Mouse (Mus musculus) heart, adult 10 weeks (tissue): Measurements from ENCODE around the gene 1700123L14Rik. TPM values are rescaled to one million over a fixed set of nuclear protein-coding genes. Genes with fewer than 3 reads are reported as not detected.

Experiments
- polyA plus RNA-seq: library from polyadenylated mRNA; stranded (reverse); fragments of 350-450 nt; fragmentation: Illumina TruSeq; extraction: RNeasy Lipid Tissue Mini Kit (QIAGEN cat#74804); gene quantifications from one replicate; pipeline ENCODE4 v1.2.3, GENCODE M21; 2014; ENCODE audit warnings: low read depth, low replicate concordance

Gene 1700123L14Rik
- polyA plus RNA-seq: not detected

DNA sequence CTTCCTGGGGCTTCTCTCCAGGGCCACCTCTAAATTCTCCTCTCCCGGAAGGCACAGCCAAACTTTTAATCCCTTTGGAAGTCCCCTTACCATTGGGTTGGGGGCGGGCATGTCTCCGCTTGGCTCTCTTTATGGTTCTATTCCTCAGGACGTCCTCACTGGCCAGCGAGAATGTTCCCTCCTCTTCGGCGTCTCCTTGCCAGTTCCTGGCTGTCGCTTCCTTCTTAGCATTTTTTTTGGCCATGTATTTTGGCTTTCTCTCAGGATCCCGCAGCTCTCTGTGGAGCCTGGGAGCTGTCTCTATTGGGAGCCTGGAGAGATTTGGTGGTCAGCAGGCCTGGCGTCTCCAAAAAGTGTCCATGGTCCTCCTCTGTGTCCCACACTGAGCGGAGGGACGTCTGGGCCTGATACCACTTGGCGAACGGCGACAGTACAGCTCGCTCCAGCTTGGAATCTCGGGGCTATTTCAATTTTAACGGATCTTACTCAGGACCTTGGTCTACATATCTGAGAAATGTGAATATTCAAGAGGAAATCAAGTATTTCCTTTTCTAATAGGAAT is at the start of gene 1700123L14Rik:
1700123L14Rik (minus strand) TSS at position 426 of the 562 bp plus-strand sequence.

Other genes with a start within 250 kb of the 1700123L14Rik start
- not detected for gene Fam19a1, start 53.1 kb downstream of the 1700123L14Rik start, polyA plus RNA-seq